Comparison of ENCODE assay signal across 28 mouse cellular contexts in the genomic region with DNA sequence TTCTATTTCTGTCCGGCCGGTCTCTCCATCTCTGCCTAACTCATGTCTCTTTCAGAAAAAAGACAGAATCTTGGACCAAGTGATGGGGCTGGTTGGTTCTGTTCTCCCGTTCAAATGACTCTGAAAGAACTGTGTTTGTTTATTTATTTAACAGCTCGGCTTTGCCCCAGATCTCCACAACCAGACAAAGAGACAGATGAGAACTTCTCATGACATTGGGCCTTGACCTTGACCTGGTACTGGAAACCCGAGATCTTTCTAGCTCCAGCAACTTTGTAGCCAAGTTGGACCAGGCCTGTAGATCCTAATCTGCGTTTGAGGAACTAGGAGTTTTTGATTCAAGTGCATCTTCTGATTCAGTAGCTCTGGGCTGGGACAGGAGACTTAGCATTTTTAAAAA. TPM values are rescaled to one million over a fixed set of nuclear protein-coding genes. Genes with fewer than 3 reads are reported as not detected.
DNase-seq lines count a peak whose midpoint lies in the region; ATAC-seq and TF ChIP-seq lines count a peak whose summit lies in the region.
"Had no signal": no experiment of that assay in that cellular context is flagged by ENCODE, and none has a peak within 500 bp of the region (broad histone marks: within the 10 kb centered on the region; RNA-seq: fewer than 3 reads in every experiment).

No protein-coding gene starts in this region.

- peak; percentile 39 for DNase-seq in kidney, adult 2 months
- no peak for DNase-seq in kidney, adult 11 months
- DNase-seq in lung, adult 18-20 months: peak; percentile 18 to 23
- DNase-seq in lung, postnatal 0 days (ENCODE audit: low spot score): no peak
- DNase-seq in testis, postnatal 14 days (ENCODE audit: low spot score): peak; percentile 47
- DNase-seq in testis, postnatal 10 days (ENCODE audit: low spot score): no peak
- DNase-seq: adrenal gland, postnatal 14 days; cerebellum, adult 11-12 months; cerebellum, adult 8-10 months; cerebellum, postnatal 10 days; cerebellum, postnatal 36 days; embryo, embryonic 11 days; gastrocnemius, postnatal 25 days; heart, adult 18-20 months; heart, postnatal 10 days; heart, postnatal 36 days had no signal

- no peak overlapping the region for H3K4me2 ChIP-seq in lung, postnatal 0 days (replicated peaks; ENCODE audit: low read depth, low read length)
- H3K4me2 ChIP-seq in liver, embryonic 12.5 days: no peak overlapping the region
- H3K4me2 ChIP-seq: embryonic facial prominence, embryonic 13.5 days; forebrain, embryonic 12.5 days; forebrain, embryonic 15.5 days; heart, embryonic 12.5 days; heart, embryonic 15.5 days; hindbrain, embryonic 13.5 days had no signal

- no peaks in the 10 kb centered on the region for H3K27me3 ChIP-seq in kidney, adult 2 months (replicated peaks; ENCODE audit: control insufficient read depth, insufficient read depth, low read length)
- no peaks in the 10 kb centered on the region for H3K27me3 ChIP-seq in lung, postnatal 0 days (replicated peaks; ENCODE audit: insufficient read depth, low read length)
- H3K27me3 ChIP-seq in liver, embryonic 12.5 days (replicated peaks): no peaks in the 10 kb centered on the region
- H3K27me3 ChIP-seq: embryonic facial prominence, embryonic 13.5 days; forebrain, embryonic 15.5 days; heart, embryonic 12.5 days; heart, embryonic 15.5 days had no signal

- H3K36me3 ChIP-seq in kidney, adult 2 months (ENCODE audit: control insufficient read depth, insufficient read depth, low read length): no peaks in the 10 kb centered on the region
- H3K36me3 ChIP-seq in lung, postnatal 0 days (ENCODE audit: insufficient read depth, low read length): no peaks in the 10 kb centered on the region
- H3K36me3 ChIP-seq in liver, embryonic 12.5 days: no peaks in the 10 kb centered on the region
- H3K36me3 ChIP-seq: embryonic facial prominence, embryonic 10.5 days; embryonic facial prominence, embryonic 13.5 days; forebrain, embryonic 12.5 days; forebrain, embryonic 15.5 days; heart, embryonic 12.5 days; heart, embryonic 15.5 days; hindbrain, embryonic 10.5 days; hindbrain, embryonic 13.5 days had no signal

- H3K9me3 ChIP-seq in lung, postnatal 0 days (ENCODE audit: low read length): no peaks in the 10 kb centered on the region
- H3K9me3 ChIP-seq in liver, embryonic 12.5 days (replicated peaks): no peaks in the 10 kb centered on the region
- H3K9me3 ChIP-seq: embryonic facial prominence, embryonic 10.5 days; embryonic facial prominence, embryonic 13.5 days; forebrain, embryonic 12.5 days; forebrain, embryonic 15.5 days; heart, embryonic 15.5 days; hindbrain, embryonic 13.5 days had no signal

- WGBS in kidney, adult 2 months: 68% methylated on average over 6 of the region's 6 CpGs
- WGBS in lung, postnatal 0 days: 73% methylated on average over 6 of the region's 6 CpGs
- 69% methylated on average over 6 of the region's 6 CpGs for WGBS in liver, embryonic 12.5 days (ENCODE audit: insufficient replicate concordance)

- H3K9ac ChIP-seq in lung, postnatal 0 days (replicated peaks; ENCODE audit: low read depth): no peak overlapping the region
- H3K9ac ChIP-seq in liver, embryonic 12.5 days: no peak overlapping the region
- H3K9ac ChIP-seq: embryonic facial prominence, embryonic 13.5 days; forebrain, embryonic 12.5 days; forebrain, embryonic 15.5 days; heart, embryonic 12.5 days; heart, embryonic 15.5 days; hindbrain, embryonic 13.5 days had no signal

- H3K27ac ChIP-seq in kidney, adult 2 months (ENCODE audit: insufficient read depth, low read depth, low read length): no peak overlapping the region
- no peak overlapping the region for H3K27ac ChIP-seq in lung, postnatal 0 days (ENCODE audit: low read length)
- no peak overlapping the region for H3K27ac ChIP-seq in liver, embryonic 12.5 days
- H3K27ac ChIP-seq: embryonic facial prominence, embryonic 10.5 days; embryonic facial prominence, embryonic 13.5 days; forebrain, embryonic 12.5 days; forebrain, embryonic 15.5 days; heart, embryonic 15.5 days; hindbrain, embryonic 10.5 days; hindbrain, embryonic 13.5 days had no signal

- no peak for TF ChIP-seq CTCF in kidney, adult 2 months (conservative IDR thresholded peaks at IDR 0.05; ENCODE audit: insufficient read depth, insufficient read length, low read depth, low read length)
- TF ChIP-seq CTCF in lung, postnatal 0 days (IDR thresholded peaks at IDR 0.05): no peak

- no peak overlapping the region for H3K4me3 ChIP-seq in kidney, adult 2 months (ENCODE audit: insufficient read depth, low read depth, low read length)
- H3K4me3 ChIP-seq in lung, postnatal 0 days (ENCODE audit: low read depth, low read length): no peak overlapping the region
- no peak overlapping the region for H3K4me3 ChIP-seq in liver, embryonic 12.5 days
- H3K4me3 ChIP-seq: embryonic facial prominence, embryonic 10.5 days; embryonic facial prominence, embryonic 13.5 days; erythroblast, embryonic 14.5 days; forebrain, embryonic 12.5 days; forebrain, embryonic 15.5 days; heart, embryonic 12.5 days; heart, embryonic 15.5 days; hindbrain, embryonic 10.5 days; hindbrain, embryonic 13.5 days had no signal

- no peak for TF ChIP-seq POLR2A in kidney, adult 2 months (IDR thresholded peaks at IDR 0.05; ENCODE audit: low read depth, low read length)

- H3K4me1 ChIP-seq in kidney, adult 2 months (ENCODE audit: control insufficient read depth, insufficient read depth, low read length): 0 out of 2 replicates have a peak, but pooled peaks cover 3% of the 10 kb centered on the region
- H3K4me1 ChIP-seq in lung, postnatal 0 days (ENCODE audit: insufficient read depth, low read depth, low read length): no peaks in the 10 kb centered on the region
- no peaks in the 10 kb centered on the region for H3K4me1 ChIP-seq in liver, embryonic 12.5 days
- H3K4me1 ChIP-seq: forebrain, embryonic 12.5 days; forebrain, embryonic 15.5 days; heart, embryonic 12.5 days; heart, embryonic 15.5 days; hindbrain, embryonic 13.5 days had no signal

- no peak for ATAC-seq in lung, postnatal 0 days
- no peak for ATAC-seq in liver, embryonic 12.5 days
- ATAC-seq: CD4-positive, CD25-positive, alpha-beta regulatory T cell, adult 4 months; forebrain, embryonic 15.5 days; hindbrain, embryonic 16.5 days had no signal

- TF ChIP-seq EP300 in lung, postnatal 0 days (IDR thresholded peaks at IDR 0.05): no peak

RNA-seq across cellular contexts. Expression of gene Ankrd55, which starts 53.6 kb away (rescaled TPM):
- 0.08 TPM in 2 replicates for polyA plus RNA-seq in kidney, adult 2 months (2012; rRNA removed)
- 0.23 TPM in 1 of 2 replicates, not detected in the other for polyA plus RNA-seq in lung, postnatal 0 days (2015; fragmentation: Nextera tagmentation; extraction: Ambion mirVana)
- 0.08 and 0.26 TPM in 2 replicates for polyA plus RNA-seq in liver, embryonic 12.5 days (2016; fragmentation: Nextera tagmentation; extraction: Ambion mirVana)
- polyA plus RNA-seq: erythroblast, embryonic 14.5 days had no signal

Comparison
In these comparisons a context has a peak if more than half of its experiments do, and no peak if none do; other contexts are left out.
1. DNase-seq: peak in kidney, adult 2 months (single experiment), lung, adult 18-20 months (2 of 2) and testis, postnatal 14 days (single experiment); none in kidney, adult 11 months (single experiment), lung, postnatal 0 days (single experiment) and testis, postnatal 10 days (single experiment).